Mouse (Mus musculus): Measurements from ENCODE around the gene Slc15a5.

- TF ChIP-seq POLR2A (IDR thresholded peaks at IDR 0.05; ENCODE audit: borderline replicate concordance, extremely low read depth, insufficient read depth, insufficient read length, poor library complexity, severe bottlenecking) (no peak), CTCF (IDR thresholded peaks at IDR 0.05; ENCODE audit: borderline replicate concordance, extremely low read depth, insufficient read depth, insufficient read length) (no peak)
Measured at GRCm38 (mm10) chr6:138069921-138070320, 9.8 kb downstream of the Slc15a5 start.
